ENCODE assay signal across 8 mouse cellular contexts in the genomic region with DNA sequence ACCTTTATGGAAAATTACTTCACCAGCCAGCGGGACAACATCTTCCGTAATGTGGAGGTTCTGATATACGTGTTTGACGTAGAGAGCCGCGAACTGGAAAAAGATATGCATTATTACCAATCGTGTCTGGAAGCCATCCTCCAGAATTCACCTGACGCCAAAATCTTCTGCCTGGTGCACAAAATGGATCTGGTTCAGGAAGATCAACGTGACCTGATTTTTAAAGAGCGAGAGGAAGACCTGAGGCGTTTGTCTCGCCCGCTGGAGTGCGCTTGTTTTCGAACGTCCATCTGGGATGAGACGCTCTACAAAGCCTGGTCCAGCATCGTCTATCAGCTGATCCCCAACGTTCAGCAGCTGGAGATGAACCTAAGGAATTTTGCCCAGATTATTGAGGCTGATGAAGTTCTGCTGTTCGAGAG. TPM values are rescaled to one million over a fixed set of nuclear protein-coding genes. Genes with fewer than 3 reads are reported as not detected.
DNase-seq lines count a peak whose midpoint lies in the region; ATAC-seq and TF ChIP-seq lines count a peak whose summit lies in the region.

No protein-coding gene starts in this region.

- peak overlapping the region; percentile 88 for H3K4me2 ChIP-seq in embryonic facial prominence, embryonic 12.5 days (replicated peaks)
- peak overlapping the region; percentile 97 for H3K4me2 ChIP-seq in hindbrain, embryonic 13.5 days
- peak overlapping the region; percentile 92 for H3K4me2 ChIP-seq in limb, embryonic 13.5 days (replicated peaks)
- peak overlapping the region; percentile 82 for H3K4me2 ChIP-seq in midbrain, embryonic 15.5 days

- in situ Hi-C loops in ES-E14 (cut with MboI; ENCODE audit: low sequenced_read_pairs in 2 of 2, unreplicated experiment in 2 of 2): no loop called here

- H3K36me3 ChIP-seq in heart, embryonic 10.5 days: peaks cover 13% of the 10 kb centered on the region
- H3K36me3 ChIP-seq in ES-E14 (ENCODE audit: control insufficient read depth, insufficient read depth, low read length, poor library complexity, severe bottlenecking): no peaks in the 10 kb centered on the region
- H3K36me3 ChIP-seq in embryonic facial prominence, embryonic 12.5 days: 0 out of 2 replicates have a peak, but pooled peaks cover 5% of the 10 kb centered on the region
- peaks cover 20% of the 10 kb centered on the region for H3K36me3 ChIP-seq in hindbrain, embryonic 13.5 days
- H3K36me3 ChIP-seq in limb, embryonic 13.5 days: peaks cover 28% of the 10 kb centered on the region
- H3K36me3 ChIP-seq in midbrain, embryonic 15.5 days (replicated peaks): no peaks in the 10 kb centered on the region

- H3K9ac ChIP-seq in ES-E14 (ENCODE audit: insufficient read depth, low read depth, low read length, poor library complexity, severe bottlenecking): peak overlapping the region; percentile 97
- H3K9ac ChIP-seq in embryonic facial prominence, embryonic 12.5 days: peak overlapping the region; percentile 94
- H3K9ac ChIP-seq in hindbrain, embryonic 13.5 days: peak overlapping the region; percentile 97
- peak overlapping the region; percentile 92 for H3K9ac ChIP-seq in limb, embryonic 13.5 days
- peak overlapping the region; percentile 98 for H3K9ac ChIP-seq in midbrain, embryonic 15.5 days

- under 1% methylated on average over 20 of the region's 20 CpGs for WGBS in heart, embryonic 10.5 days
- under 1% methylated on average over 20 of the region's 20 CpGs for WGBS in embryonic facial prominence, embryonic 12.5 days
- WGBS in hindbrain, embryonic 13.5 days: under 1% methylated on average over 20 of the region's 20 CpGs
- under 1% methylated on average over 20 of the region's 20 CpGs for WGBS in limb, embryonic 13.5 days
- WGBS in midbrain, embryonic 15.5 days: under 1% methylated on average over 20 of the region's 20 CpGs

- H3K27ac ChIP-seq in heart, embryonic 10.5 days: peak overlapping the region; percentile 94
- H3K27ac ChIP-seq in ES-E14 (ENCODE audit: insufficient read depth, low read depth, low read length, poor library complexity, severe bottlenecking): peak overlapping the region; percentile 77
- peak overlapping the region; percentile 98 for H3K27ac ChIP-seq in embryonic facial prominence, embryonic 12.5 days
- H3K27ac ChIP-seq in hindbrain, embryonic 13.5 days: peak overlapping the region; percentile 98
- H3K27ac ChIP-seq in limb, embryonic 13.5 days: peak overlapping the region; percentile 97
- peak overlapping the region; percentile 98 for H3K27ac ChIP-seq in midbrain, embryonic 15.5 days

- ATAC-seq in embryonic facial prominence, embryonic 12.5 days (ENCODE audit: insufficient number of reproducible peaks, insufficient read depth, low FRiP score, low TSS enrichment): no peak
- peak; percentile 5; the same call in 1 of the 2 replicates for ATAC-seq in hindbrain, embryonic 13.5 days (ENCODE audit: low FRiP score)
- ATAC-seq in limb, embryonic 13.5 days (ENCODE audit: low FRiP score, low read depth): no peak
- ATAC-seq in midbrain, embryonic 15.5 days (replicated peaks): peak; percentile 15

- no peaks in the 10 kb centered on the region for H3K9me3 ChIP-seq in heart, embryonic 10.5 days
- H3K9me3 ChIP-seq in ES-E14 (ENCODE audit: control insufficient read depth, insufficient read depth, low read depth, low read length): no peaks in the 10 kb centered on the region
- H3K9me3 ChIP-seq in embryonic facial prominence, embryonic 12.5 days: no peaks in the 10 kb centered on the region
- no peaks in the 10 kb centered on the region for H3K9me3 ChIP-seq in hindbrain, embryonic 13.5 days
- H3K9me3 ChIP-seq in limb, embryonic 13.5 days: no peaks in the 10 kb centered on the region
- no peaks in the 10 kb centered on the region for H3K9me3 ChIP-seq in midbrain, embryonic 15.5 days

- H3K4me3 ChIP-seq in heart, embryonic 10.5 days: peak overlapping the region; percentile 80
- peak overlapping the region; percentile 68 to 89 for H3K4me3 ChIP-seq in ES-E14 (ENCODE audit: insufficient read depth in 1 of 2, low read depth in 1 of 2, low read length in 2 of 2, poor library complexity in 1 of 2, severe bottlenecking in 1 of 2)
- peak overlapping the region; percentile 84 for H3K4me3 ChIP-seq in embryonic facial prominence, embryonic 12.5 days
- H3K4me3 ChIP-seq in hindbrain, embryonic 13.5 days: peak overlapping the region; percentile 86
- peak overlapping the region; percentile 81 for H3K4me3 ChIP-seq in limb, embryonic 13.5 days
- peak overlapping the region; percentile 90 for H3K4me3 ChIP-seq in midbrain, embryonic 15.5 days

- no peaks in the 10 kb centered on the region for H3K27me3 ChIP-seq in heart, embryonic 10.5 days (ENCODE audit: insufficient read depth, poor library complexity, severe bottlenecking)
- no peaks in the 10 kb centered on the region for H3K27me3 ChIP-seq in embryonic facial prominence, embryonic 12.5 days
- H3K27me3 ChIP-seq in hindbrain, embryonic 13.5 days: 0 out of 2 replicates have a peak, but pooled peaks cover 3% of the 10 kb centered on the region
- no peaks in the 10 kb centered on the region for H3K27me3 ChIP-seq in limb, embryonic 13.5 days
- H3K27me3 ChIP-seq in midbrain, embryonic 15.5 days (replicated peaks): no peaks in the 10 kb centered on the region

- peaks cover 16% of the 10 kb centered on the region for H3K4me1 ChIP-seq in heart, embryonic 10.5 days
- no peaks in the 10 kb centered on the region for H3K4me1 ChIP-seq in ES-E14 (ENCODE audit: control insufficient read depth in 2 of 2, insufficient read depth in 2 of 2, low read length in 2 of 2, poor library complexity in 1 of 2)
- peaks cover 13% of the 10 kb centered on the region for H3K4me1 ChIP-seq in embryonic facial prominence, embryonic 12.5 days
- peaks cover 31% of the 10 kb centered on the region for H3K4me1 ChIP-seq in hindbrain, embryonic 13.5 days (replicated peaks)
- H3K4me1 ChIP-seq in limb, embryonic 13.5 days: peaks cover 20% of the 10 kb centered on the region
- peaks cover 28% of the 10 kb centered on the region for H3K4me1 ChIP-seq in midbrain, embryonic 15.5 days

- peak; percentile 79 for DNase-seq in heart, embryonic 10.5 days (ENCODE audit: low spot score)
- DNase-seq in heart, adult 11 months: no peak
- no peak for DNase-seq in ES-E14 (ENCODE audit: low read depth, low spot score)
- DNase-seq in spleen, postnatal 36 days (ENCODE audit: low spot score in 2 of 2): no peak

TF ChIP-seq in ES-E14, 5 proteins besides CTCF, POLR2A, EP300 and RAD21:
- TF ChIP-seq ZC3H11A (IDR thresholded peaks at IDR 0.05; ENCODE audit: borderline replicate concordance, low read depth, low read length) (no peak), CHD2 (IDR thresholded peaks at IDR 0.05; ENCODE audit: low read depth, low read length) (peak; percentile 10; the same call in 1 of the 2 replicates)

RNA-seq across cellular contexts. Expression of gene Rraga, which starts 0.7 kb away (rescaled TPM):
- polyA plus RNA-seq in heart, embryonic 10.5 days (2016; fragmentation: Nextera tagmentation; extraction: Ambion mirVana): 32.2 and 50.4 TPM in 2 replicates
- total RNA-seq in ES-E14 (2012; rRNA removed): 14.0 and 22.8 TPM in 2 replicates
- 66.4 and 71.8 TPM in 2 replicates for polyA plus RNA-seq in embryonic facial prominence, embryonic 12.5 days (2016; fragmentation: Nextera tagmentation; extraction: Ambion mirVana)
- 105 and 106 TPM in 2 replicates for polyA plus RNA-seq in hindbrain, embryonic 13.5 days (2015; fragmentation: Nextera tagmentation; extraction: Ambion mirVana)
- polyA plus RNA-seq in limb, embryonic 13.5 days (2015; fragmentation: Nextera tagmentation; extraction: Ambion mirVana): 86.9 and 89.2 TPM in 2 replicates
- 100 and 115 TPM in 2 replicates for polyA plus RNA-seq in midbrain, embryonic 15.5 days (2015; fragmentation: Nextera tagmentation; extraction: Ambion mirVana)

RNA-seq across cellular contexts. Expression of gene Saxo1, which starts 18.0 kb away (rescaled TPM):
- not detected in 2 replicates for polyA plus RNA-seq in heart, embryonic 10.5 days (2016; fragmentation: Nextera tagmentation; extraction: Ambion mirVana)
- total RNA-seq in ES-E14 (2012; rRNA removed): 0.21 and 0.31 TPM in 2 replicates
- polyA plus RNA-seq in embryonic facial prominence, embryonic 12.5 days (2016; fragmentation: Nextera tagmentation; extraction: Ambion mirVana): not detected in 2 replicates
- polyA plus RNA-seq in hindbrain, embryonic 13.5 days (2015; fragmentation: Nextera tagmentation; extraction: Ambion mirVana): not detected in 2 replicates
- polyA plus RNA-seq in limb, embryonic 13.5 days (2015; fragmentation: Nextera tagmentation; extraction: Ambion mirVana): 0.19 and 0.22 TPM in 2 replicates
- not detected in 2 replicates for polyA plus RNA-seq in midbrain, embryonic 15.5 days (2015; fragmentation: Nextera tagmentation; extraction: Ambion mirVana)

RNA-seq across cellular contexts. Expression of gene Haus6, which starts 35.7 kb away (rescaled TPM):
- 17.3 and 21.2 TPM in 2 replicates for polyA plus RNA-seq in heart, embryonic 10.5 days (2016; fragmentation: Nextera tagmentation; extraction: Ambion mirVana)
- total RNA-seq in ES-E14 (2012; rRNA removed): 53.9 and 55.8 TPM in 2 replicates
- 18.1 and 21.9 TPM in 2 replicates for polyA plus RNA-seq in embryonic facial prominence, embryonic 12.5 days (2016; fragmentation: Nextera tagmentation; extraction: Ambion mirVana)
- polyA plus RNA-seq in hindbrain, embryonic 13.5 days (2015; fragmentation: Nextera tagmentation; extraction: Ambion mirVana): 7.4 and 9.9 TPM in 2 replicates
- polyA plus RNA-seq in limb, embryonic 13.5 days (2015; fragmentation: Nextera tagmentation; extraction: Ambion mirVana): 16.5 and 18.2 TPM in 2 replicates
- 5.9 and 6.7 TPM in 2 replicates for polyA plus RNA-seq in midbrain, embryonic 15.5 days (2015; fragmentation: Nextera tagmentation; extraction: Ambion mirVana)

Comparison
In these comparisons a context has a peak if more than half of its experiments do, and no peak if none do; other contexts are left out.
1. ATAC-seq: peak in hindbrain, embryonic 13.5 days (single experiment) and midbrain, embryonic 15.5 days (single experiment); none in embryonic facial prominence, embryonic 12.5 days (single experiment) and limb, embryonic 13.5 days (single experiment).
2. Peak in every context shown above with its lines, with median percentiles within 50 percentile points of each other: H3K27ac ChIP-seq, H3K4me3 ChIP-seq, H3K9ac ChIP-seq and H3K4me2 ChIP-seq.